Mouse (Mus musculus): ENCODE measurements at regions not wholly inside any gene's neighbourhood (a gene's known extent, or its start where the extent isn't known, plus 50 kb on each side); places are given as distances from the start of the nearest gene placed in this dataset.
A peak's percentile ranks its signal among the peaks of the same experiment; 100 is the strongest.

DNA sequence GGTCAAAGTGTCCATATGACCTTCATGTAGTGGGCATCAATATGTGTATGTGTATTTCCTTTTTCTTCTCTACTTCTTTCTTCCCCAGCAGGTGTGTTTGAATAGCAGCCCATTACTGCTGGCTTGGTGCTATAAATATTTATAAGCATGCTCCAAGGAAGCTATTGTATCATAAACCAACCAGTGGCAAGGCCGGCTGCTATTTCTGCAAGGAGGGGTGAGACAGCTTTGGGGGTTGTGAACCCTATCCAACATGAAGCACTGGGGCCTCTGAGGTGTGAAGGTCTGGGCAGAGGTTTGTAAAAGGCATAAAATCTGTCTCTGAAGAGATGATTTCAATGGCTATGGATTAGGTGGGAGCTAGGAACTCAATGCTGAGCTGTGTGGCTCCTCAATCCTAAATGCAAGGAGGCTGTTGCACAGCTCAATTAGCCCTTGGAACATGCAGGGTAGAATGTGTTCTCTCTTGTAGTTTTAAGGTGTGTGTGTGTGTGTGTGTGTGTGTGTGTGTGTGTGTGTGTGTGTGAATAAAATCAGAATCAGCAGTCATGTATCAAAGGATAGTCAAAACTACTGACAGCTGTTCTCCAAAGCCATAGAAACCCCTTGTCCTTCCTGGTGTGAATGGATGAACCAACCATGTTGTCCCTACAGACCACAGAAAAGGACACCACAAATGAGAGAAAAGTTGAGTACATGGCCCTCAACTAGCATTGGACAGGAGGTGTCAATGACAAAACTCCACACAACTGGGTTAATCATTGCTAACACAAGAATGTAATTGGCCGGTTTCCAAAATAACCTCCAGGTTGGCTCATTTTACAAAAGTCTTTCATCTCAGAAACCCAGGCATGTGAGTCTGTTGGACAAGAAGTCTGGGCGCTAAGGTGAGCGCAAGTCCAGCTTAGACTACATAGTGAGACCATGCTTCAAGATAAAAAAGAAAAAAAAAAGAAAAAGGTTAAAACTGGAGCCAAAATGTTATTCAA lies 809.0 kb downstream of the Ntrk3 start:
- H3K27ac ChIP-seq: no peak overlapping the region; the same call in 1 of the 2 replicates
- no peaks in the 10 kb centered on the region for H3K36me3 ChIP-seq
- no peak overlapping the region for H3K4me2 ChIP-seq (replicated peaks)
- 75% methylated on average over 4 of the region's 4 CpGs for WGBS
- no peak overlapping the region for H3K4me3 ChIP-seq (replicated peaks)
- no peaks in the 10 kb centered on the region for H3K27me3 ChIP-seq
- peak; percentile 82; the same call in 1 of the 2 replicates for ATAC-seq
- H3K4me1 ChIP-seq (replicated peaks): peaks cover 12% of the 10 kb centered on the region
- no peak overlapping the region for H3K9ac ChIP-seq (replicated peaks)
- no peaks in the 10 kb centered on the region for H3K9me3 ChIP-seq

DNA sequence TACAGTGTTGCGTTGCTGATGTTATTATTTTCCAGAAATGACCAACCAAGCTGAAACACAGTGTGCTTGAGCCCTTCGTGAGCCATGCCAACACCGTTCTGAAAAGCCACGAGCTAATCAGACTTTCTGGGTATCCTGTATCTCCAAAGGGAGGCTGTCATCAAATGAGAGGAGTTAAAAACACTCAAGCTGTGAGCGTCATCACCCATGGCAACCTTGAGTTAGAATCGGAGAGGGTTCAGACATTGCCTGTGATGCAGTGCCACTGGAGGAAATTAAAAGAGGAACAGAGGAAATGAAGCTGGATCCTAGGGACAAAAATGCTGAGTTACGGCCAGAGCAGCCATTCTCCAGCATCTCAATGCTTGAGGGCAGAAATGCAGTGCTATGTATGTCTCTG lies 838.6 kb downstream of the Ntrk3 start:
- Histone ChIP-seq H3K4me3 (replicated peaks) (no peak overlapping the region), H3K4me2 (replicated peaks) (no peak overlapping the region), H3K27me3 (no peaks in the 10 kb centered on the region), H3K9me3 (no peaks in the 10 kb centered on the region), H3K4me1 (replicated peaks) (0 out of 2 replicates have a peak, but pooled peaks cover 2% of the 10 kb centered on the region), H3K27ac (no peak overlapping the region), H3K36me3 (no peaks in the 10 kb centered on the region), H3K9ac (replicated peaks) (no peak overlapping the region)
- 0 out of 2 replicates have a peak, but pooled peaks have one; percentile 20 for ATAC-seq
- WGBS: 54% methylated on average over 7 of the region's 7 CpGs

DNA sequence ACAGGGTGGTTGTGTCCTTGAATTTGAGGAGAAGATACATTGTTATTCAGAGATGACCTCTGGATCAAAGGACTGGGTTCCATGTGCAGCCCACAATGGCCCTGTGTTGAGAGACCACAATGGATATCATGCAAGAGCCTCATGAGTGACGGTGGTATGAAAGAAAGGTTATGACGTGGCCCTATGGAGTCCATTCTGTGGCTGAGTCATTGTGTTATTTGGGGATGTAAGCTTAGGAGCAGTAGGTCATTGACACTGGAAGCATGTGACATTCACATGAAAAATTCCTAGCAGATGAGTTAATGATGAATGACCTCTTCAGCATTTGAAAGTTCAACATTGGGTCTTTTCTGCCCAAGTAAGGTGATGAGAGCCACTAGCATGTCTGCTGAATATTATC lies 849.3 kb downstream of the Ntrk3 start:
- Histone ChIP-seq H3K27me3 (no peaks in the 10 kb centered on the region), H3K9ac (replicated peaks) (no peak overlapping the region), H3K4me1 (replicated peaks) (no peaks in the 10 kb centered on the region), H3K27ac (no peak overlapping the region), H3K4me3 (replicated peaks) (no peak overlapping the region), H3K9me3 (no peaks in the 10 kb centered on the region), H3K36me3 (no peaks in the 10 kb centered on the region), H3K4me2 (replicated peaks) (no peak overlapping the region)
- no peak for ATAC-seq
- WGBS: 67% methylated on average over 2 of the region's 2 CpGs

DNA sequence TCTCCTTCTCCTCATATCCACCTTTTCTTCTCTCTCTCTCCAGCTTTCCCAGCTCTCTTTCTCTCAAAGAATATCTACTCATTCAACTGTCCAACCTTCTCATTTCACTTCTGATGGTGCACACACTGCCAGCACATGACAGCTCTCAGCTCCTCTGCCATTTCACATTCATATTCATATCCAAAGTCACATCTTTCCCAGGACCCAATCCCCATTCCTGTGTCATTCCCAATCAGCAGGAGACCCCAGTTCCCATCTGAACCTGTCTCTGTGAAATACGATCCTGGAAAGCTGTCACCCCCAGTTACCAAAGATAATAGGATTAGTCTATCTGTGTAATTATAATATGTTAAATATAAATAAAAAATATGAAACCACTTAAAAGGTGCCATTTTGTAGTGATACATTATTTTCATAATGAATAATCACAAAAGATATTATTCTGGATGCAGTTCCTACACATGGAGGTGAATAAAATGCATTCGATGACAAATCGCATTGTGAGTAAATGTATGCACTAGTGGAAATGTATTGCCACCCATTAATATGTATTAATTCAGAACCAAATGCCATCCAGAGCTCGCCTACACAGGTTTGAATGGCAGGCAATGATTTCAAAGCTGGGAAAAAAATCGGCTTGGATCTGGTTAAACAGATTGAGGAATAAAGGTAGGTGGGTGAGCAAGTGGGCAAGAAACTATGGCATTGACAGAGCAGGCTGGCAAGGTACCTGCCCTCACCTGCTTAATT lies 855.0 kb downstream of the Ntrk3 start:
- H3K9me3 ChIP-seq: no peaks in the 10 kb centered on the region
- no peak overlapping the region for H3K4me3 ChIP-seq (replicated peaks)
- H3K27me3 ChIP-seq: no peaks in the 10 kb centered on the region
- 45% methylated on average over 5 of the region's 5 CpGs for WGBS
- no peak overlapping the region for H3K9ac ChIP-seq (replicated peaks)
- no peaks in the 10 kb centered on the region for H3K36me3 ChIP-seq
- peak; percentile 65 for ATAC-seq
- H3K4me2 ChIP-seq (replicated peaks): no peak overlapping the region
- H3K27ac ChIP-seq: no peak overlapping the region
- H3K4me1 ChIP-seq (replicated peaks): peaks cover 8% of the 10 kb centered on the region; the same call in 1 of the 2 replicates

DNA sequence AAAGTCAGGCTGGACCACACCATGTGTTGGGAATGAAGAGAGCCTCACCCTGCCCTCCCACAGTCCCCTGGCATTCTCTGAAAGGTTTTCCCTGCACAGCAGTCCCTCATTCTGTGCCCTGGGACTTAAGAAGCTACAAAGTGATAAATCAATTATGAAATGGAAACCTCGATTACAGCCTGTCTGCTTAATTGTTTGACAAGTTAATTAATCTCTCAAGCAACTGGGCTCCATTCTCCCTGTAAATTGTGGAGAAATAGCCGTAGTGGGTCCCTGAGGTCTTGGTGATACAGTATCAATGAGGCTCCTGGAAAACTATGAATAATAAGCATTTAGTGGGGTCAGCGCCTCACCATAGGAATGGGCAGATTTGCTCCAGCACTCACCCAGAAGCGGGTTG lies 870.3 kb downstream of the Ntrk3 start:
- WGBS: 37% methylated on average over 4 of the region's 4 CpGs
- H3K4me3 ChIP-seq (replicated peaks): no peak overlapping the region
- H3K9me3 ChIP-seq: no peaks in the 10 kb centered on the region
- no peaks in the 10 kb centered on the region for H3K36me3 ChIP-seq
- H3K27me3 ChIP-seq: no peaks in the 10 kb centered on the region
- no peak overlapping the region for H3K9ac ChIP-seq (replicated peaks)
- no peak for ATAC-seq
- no peak overlapping the region for H3K4me2 ChIP-seq (replicated peaks)
- peaks cover 6% of the 10 kb centered on the region; the same call in 1 of the 2 replicates for H3K4me1 ChIP-seq (replicated peaks)
- no peak overlapping the region for H3K27ac ChIP-seq

DNA sequence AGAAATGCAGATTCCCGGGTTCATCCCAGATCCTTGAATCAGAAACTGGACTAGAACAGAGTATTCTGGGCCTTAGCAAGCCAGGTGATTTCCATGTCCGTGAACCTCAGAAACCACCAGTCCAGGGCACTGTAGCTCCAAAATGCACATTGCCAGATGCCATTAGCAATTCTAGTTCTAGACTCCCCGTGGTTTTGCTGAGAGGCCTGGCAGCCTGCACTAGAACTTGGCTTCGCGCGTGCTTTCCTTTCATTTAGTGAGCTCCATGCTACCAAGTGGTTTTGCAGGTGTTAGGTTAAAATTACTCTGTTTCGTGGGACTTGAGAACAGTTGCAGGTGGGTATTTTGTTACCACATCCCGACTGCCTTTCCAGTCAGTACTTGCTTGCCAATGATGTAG lies 876.0 kb downstream of the Ntrk3 start:
- Histone ChIP-seq H3K27ac (no peak overlapping the region), H3K9me3 (no peaks in the 10 kb centered on the region), H3K36me3 (no peaks in the 10 kb centered on the region), H3K4me3 (replicated peaks) (no peak overlapping the region), H3K4me1 (replicated peaks) (peaks cover 2% of the 10 kb centered on the region; the same call in 1 of the 2 replicates), H3K9ac (replicated peaks) (no peak overlapping the region), H3K4me2 (replicated peaks) (no peak overlapping the region), H3K27me3 (no peaks in the 10 kb centered on the region)
- whole genome bisulfite sequencing: 93% methylated on average over 8 of the region's 8 CpGs
- no peak for ATAC-seq

DNA sequence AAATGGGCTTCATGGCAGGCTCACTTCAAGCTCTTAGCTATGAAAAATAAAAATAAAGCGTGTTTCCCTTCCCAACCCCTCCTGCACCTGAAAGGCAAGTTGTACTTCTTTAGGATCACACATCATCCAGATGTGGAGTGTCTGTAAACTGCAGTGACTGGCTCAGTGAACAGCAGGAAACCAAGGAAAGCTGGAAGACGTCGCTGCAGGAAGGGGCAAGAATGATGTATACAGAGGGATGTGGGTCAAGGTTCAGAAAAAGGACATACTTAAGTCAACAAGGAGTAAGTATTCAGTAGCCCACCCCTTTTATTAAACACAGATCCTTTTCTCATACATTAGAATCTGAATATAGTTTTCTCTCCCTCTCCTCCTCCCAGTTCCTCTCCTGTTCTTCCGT lies 879.4 kb downstream of the Ntrk3 start:
- Histone ChIP-seq H3K27ac (no peak overlapping the region), H3K9me3 (no peaks in the 10 kb centered on the region), H3K36me3 (no peaks in the 10 kb centered on the region), H3K4me2 (replicated peaks) (no peak overlapping the region), H3K9ac (replicated peaks) (no peak overlapping the region), H3K4me1 (replicated peaks) (peaks cover 6% of the 10 kb centered on the region), H3K4me3 (replicated peaks) (no peak overlapping the region), H3K27me3 (no peaks in the 10 kb centered on the region)
- no peak for ATAC-seq
- WGBS: 76% methylated on average over 4 of the region's 4 CpGs

DNA sequence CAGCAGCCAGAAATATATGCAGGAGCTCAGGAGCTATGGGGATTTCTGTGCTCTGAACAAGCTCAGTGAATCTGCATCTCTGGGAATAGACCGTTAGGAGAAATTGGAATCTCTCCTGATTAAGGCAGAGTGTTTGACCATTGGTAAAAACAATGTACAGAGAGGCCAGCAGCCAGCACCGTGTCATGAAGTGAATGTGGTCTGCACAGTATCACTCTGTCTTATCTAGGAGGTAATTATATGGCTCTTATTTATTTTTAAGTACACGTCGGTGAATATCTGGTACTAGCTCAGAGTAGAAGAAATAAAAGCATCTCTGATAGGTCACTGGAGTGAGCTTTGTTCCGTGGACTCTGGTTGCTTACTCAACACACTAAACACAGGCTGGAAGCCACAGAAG lies 879.8 kb downstream of the Ntrk3 start:
- Histone ChIP-seq H3K36me3 (no peaks in the 10 kb centered on the region), H3K27me3 (no peaks in the 10 kb centered on the region), H3K27ac (no peak overlapping the region), H3K9me3 (no peaks in the 10 kb centered on the region), H3K4me1 (replicated peaks) (peaks cover 6% of the 10 kb centered on the region), H3K9ac (replicated peaks) (no peak overlapping the region), H3K4me3 (replicated peaks) (no peak overlapping the region), H3K4me2 (replicated peaks) (no peak overlapping the region)
- WGBS: 82% methylated on average over 5 of the region's 5 CpGs
- ATAC-seq: no peak

DNA sequence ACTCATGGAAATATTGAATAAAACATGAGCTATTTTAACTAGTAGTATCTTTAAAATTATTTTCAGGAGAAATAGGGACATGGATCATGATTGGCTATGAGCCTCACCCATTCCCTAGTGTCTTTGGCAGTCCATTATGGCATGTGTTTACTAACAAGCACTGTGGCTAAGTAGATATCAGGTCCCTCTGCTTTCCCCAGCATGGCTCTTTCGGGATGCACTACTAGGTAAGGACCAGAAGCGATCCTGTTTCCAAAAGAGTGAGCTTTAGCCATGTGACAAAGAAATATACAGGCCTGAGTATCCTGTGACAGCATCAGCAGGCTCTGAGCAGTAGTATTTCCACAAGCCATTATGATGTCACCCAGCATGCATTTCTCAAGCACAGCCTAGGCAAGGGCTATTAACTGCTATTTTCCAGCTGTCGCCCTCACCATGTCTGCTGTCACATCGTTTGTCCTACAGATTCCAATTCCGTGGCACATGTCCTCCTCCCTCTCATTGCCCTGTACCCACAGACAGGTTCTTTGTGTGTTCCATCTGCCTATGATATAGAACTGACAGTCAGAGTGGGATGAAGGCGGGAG lies 882.1 kb downstream of the Ntrk3 start:
- peak; percentile 27; the same call in 1 of the 2 replicates for ATAC-seq
- Histone ChIP-seq H3K4me2 (replicated peaks) (no peak overlapping the region), H3K27ac (no peak overlapping the region), H3K9ac (replicated peaks) (no peak overlapping the region), H3K36me3 (no peaks in the 10 kb centered on the region), H3K27me3 (no peaks in the 10 kb centered on the region), H3K9me3 (no peaks in the 10 kb centered on the region), H3K4me1 (replicated peaks) (peaks cover 6% of the 10 kb centered on the region), H3K4me3 (replicated peaks) (no peak overlapping the region)
- 77% methylated on average over 6 of the region's 6 CpGs for WGBS

DNA sequence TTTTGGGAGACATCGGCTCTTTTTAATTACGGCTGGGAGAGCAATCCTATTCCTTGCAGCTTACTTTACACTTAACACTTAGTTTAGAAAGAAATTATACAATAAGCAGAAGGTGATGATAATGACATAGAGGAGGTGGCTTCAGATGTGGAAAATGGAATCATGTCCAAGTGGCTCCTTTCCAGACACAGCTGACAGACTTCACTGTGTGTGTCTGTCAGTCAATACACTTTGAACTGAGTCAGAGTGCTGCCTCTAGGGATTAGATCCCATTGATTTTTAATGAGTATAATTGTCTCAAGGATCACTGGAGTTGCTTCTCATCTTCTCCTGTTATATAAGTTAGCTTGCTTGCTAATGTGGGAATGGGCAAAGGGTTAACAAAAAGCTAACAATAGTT lies 882.7 kb downstream of the Ntrk3 start:
- Histone ChIP-seq H3K27ac (no peak overlapping the region), H3K27me3 (no peaks in the 10 kb centered on the region), H3K9me3 (no peaks in the 10 kb centered on the region), H3K9ac (replicated peaks) (no peak overlapping the region), H3K4me1 (replicated peaks) (peaks cover 6% of the 10 kb centered on the region), H3K4me2 (replicated peaks) (no peak overlapping the region), H3K4me3 (replicated peaks) (no peak overlapping the region), H3K36me3 (no peaks in the 10 kb centered on the region)
- 75% methylated on average over 2 of the region's 2 CpGs for WGBS
- ATAC-seq: no peak

DNA sequence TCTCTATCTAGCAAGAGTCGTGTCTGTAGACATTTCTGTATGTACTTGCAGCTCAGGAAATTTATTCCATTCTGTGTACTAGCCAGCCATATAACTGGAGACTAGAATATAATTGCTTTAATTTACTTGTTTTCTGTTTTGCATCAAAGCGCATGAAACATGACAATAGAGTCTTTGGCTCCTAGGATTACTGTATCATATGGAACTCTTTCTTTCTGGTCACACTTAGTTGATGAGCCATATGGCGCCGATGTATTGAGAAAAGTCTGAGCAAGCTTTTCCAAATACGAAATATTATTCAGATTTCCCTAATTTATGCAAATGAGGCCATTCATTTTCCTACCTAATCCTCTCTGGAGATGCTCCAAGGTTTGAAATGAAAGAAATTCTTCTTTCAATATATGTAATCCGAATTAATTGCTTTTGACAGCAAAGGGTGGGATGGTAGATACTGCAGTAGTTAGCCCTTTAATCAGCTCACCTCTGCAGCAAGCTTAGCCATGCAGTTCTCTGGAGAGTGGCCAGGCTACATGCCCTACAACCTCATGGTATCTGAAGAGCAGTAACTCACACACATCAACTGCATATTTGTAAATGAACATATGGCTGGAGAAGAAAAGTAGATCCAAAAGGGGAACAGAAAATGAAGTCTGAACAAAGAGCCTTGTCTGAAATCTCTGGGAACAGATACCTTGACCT lies 913.4 kb downstream of the Ntrk3 start:
- Histone ChIP-seq H3K4me1 (replicated peaks) (no peaks in the 10 kb centered on the region), H3K36me3 (no peaks in the 10 kb centered on the region), H3K9ac (replicated peaks) (no peak overlapping the region), H3K4me2 (replicated peaks) (no peak overlapping the region), H3K4me3 (replicated peaks) (no peak overlapping the region), H3K27me3 (no peaks in the 10 kb centered on the region), H3K9me3 (no peaks in the 10 kb centered on the region), H3K27ac (no peak overlapping the region)
- ATAC-seq: peak; percentile 89
- WGBS: 72% methylated on average over 6 of the region's 6 CpGs

Measured in midbrain, embryonic 13.5 days (tissue).